In genomic region chr5:31571023-31571608, GRCm38 (mm10) we compare ENCODE assay signal across 8 mouse cellular contexts. TPM values are rescaled to one million over a fixed set of nuclear protein-coding genes. Genes with fewer than 3 reads are reported as not detected.
DNase-seq lines count a peak whose midpoint lies in the region; ATAC-seq and TF ChIP-seq lines count a peak whose summit lies in the region.

No protein-coding gene starts in this region.

- WGBS in intestine, postnatal 0 days = 24% methylated on average over 20 of the region's 20 CpGs
- WGBS in midbrain, embryonic 16.5 days = 7% methylated on average over 20 of the region's 20 CpGs

- ATAC-seq in cerebellum, adult (ENCODE audit: insufficient number of reproducible peaks, low FRiP score, low TSS enrichment) = peak; percentile 52; the same call in 1 of the 2 replicates
- no peak for ATAC-seq in intestine, postnatal 0 days
- ATAC-seq in midbrain, embryonic 16.5 days = no peak

- H3K4me1 ChIP-seq in intestine, postnatal 0 days (replicated peaks; ENCODE audit: control insufficient read depth, insufficient read depth, low read length) = 0 out of 2 replicates have a peak, but pooled peaks cover 3% of the 10 kb centered on the region
- H3K4me1 ChIP-seq in midbrain, embryonic 16.5 days (ENCODE audit: control insufficient read depth, insufficient read depth, low read length) = peaks cover 5% of the 10 kb centered on the region

- H3K9me3 ChIP-seq in intestine, postnatal 0 days (ENCODE audit: control insufficient read depth) = no peaks in the 10 kb centered on the region
- H3K9me3 ChIP-seq in midbrain, embryonic 16.5 days (replicated peaks; ENCODE audit: control insufficient read depth, low read length, poor library complexity, severe bottlenecking) = no peaks in the 10 kb centered on the region

- peak overlapping the region; percentile 44 for H3K4me2 ChIP-seq in intestine, postnatal 0 days (replicated peaks; ENCODE audit: low read depth)
- peak overlapping the region; percentile 48 for H3K4me2 ChIP-seq in midbrain, embryonic 16.5 days (ENCODE audit: low read length)

- H3K9ac ChIP-seq in intestine, postnatal 0 days (ENCODE audit: low read depth, low read length) = no peak overlapping the region
- H3K9ac ChIP-seq in midbrain, embryonic 16.5 days (ENCODE audit: low read depth, low read length) = peak overlapping the region; percentile 50

- H3K27ac ChIP-seq in intestine, postnatal 0 days (ENCODE audit: low read depth, low read length) = peak overlapping the region; percentile 21; the same call in 1 of the 2 replicates
- H3K27ac ChIP-seq in midbrain, embryonic 16.5 days (ENCODE audit: low read length) = 0 out of 2 replicates have a peak overlapping the region, but pooled peaks have one; percentile 50

- no peak overlapping the region for H3K4me3 ChIP-seq in intestine, postnatal 0 days (ENCODE audit: low read depth, low read length)
- peak overlapping the region; percentile 16 for H3K4me3 ChIP-seq in midbrain, embryonic 16.5 days (ENCODE audit: low read depth, low read length)

- H3K36me3 ChIP-seq in intestine, postnatal 0 days (ENCODE audit: control insufficient read depth, insufficient read depth) = no peaks in the 10 kb centered on the region; the same call in 1 of the 2 replicates
- no peaks in the 10 kb centered on the region for H3K36me3 ChIP-seq in midbrain, embryonic 16.5 days (ENCODE audit: control insufficient read depth, insufficient read depth, low read length)

- no peaks in the 10 kb centered on the region for H3K27me3 ChIP-seq in intestine, postnatal 0 days (replicated peaks; ENCODE audit: control insufficient read depth, insufficient read depth, low read length)
- H3K27me3 ChIP-seq in midbrain, embryonic 16.5 days (ENCODE audit: control insufficient read depth, insufficient read depth, low read depth, low read length) = no peaks in the 10 kb centered on the region

- no peak for DNase-seq in cerebellum, postnatal 4 days (ENCODE audit: low spot score in 2 of 2)
- DNase-seq in cerebellum, adult 18-20 months = peak; percentile 46 to 61
- peak; percentile 99 for DNase-seq in heart, adult 11 months
- peak; percentile 17 for DNase-seq in liver
- no peak for DNase-seq in thymus, adult 18-20 months

- TF ChIP-seq CTCF in intestine, postnatal 0 days (IDR thresholded peaks at IDR 0.05; ENCODE audit: low read depth) = no peak

RNA-seq across cellular contexts. Expression of gene Mrpl33, which starts 25.6 kb away (rescaled TPM):
- 337 and 357 TPM in 2 replicates for polyA plus RNA-seq in intestine, postnatal 0 days (2015; fragmentation: Nextera tagmentation; extraction: Ambion mirVana)
- polyA plus RNA-seq in midbrain, embryonic 16.5 days (2015; fragmentation: Nextera tagmentation; extraction: Ambion mirVana) = 184 and 211 TPM in 2 replicates

RNA-seq across cellular contexts. Expression of gene Supt7l, which starts 43.5 kb away (rescaled TPM):
- 7.3 and 8.1 TPM in 2 replicates for polyA plus RNA-seq in intestine, postnatal 0 days (2015; fragmentation: Nextera tagmentation; extraction: Ambion mirVana)
- polyA plus RNA-seq in midbrain, embryonic 16.5 days (2015; fragmentation: Nextera tagmentation; extraction: Ambion mirVana) = 25.1 and 27.8 TPM in 2 replicates

RNA-seq across cellular contexts. Expression of gene Slc4a1ap, which starts 44.3 kb away (rescaled TPM):
- polyA plus RNA-seq in intestine, postnatal 0 days (2015; fragmentation: Nextera tagmentation; extraction: Ambion mirVana) = 13.6 and 15.5 TPM in 2 replicates
- 32.5 and 34.4 TPM in 2 replicates for polyA plus RNA-seq in midbrain, embryonic 16.5 days (2015; fragmentation: Nextera tagmentation; extraction: Ambion mirVana)

Comparison
In these comparisons a context has a peak if more than half of its experiments do, and no peak if none do; other contexts are left out.
1. DNase-seq: peak in cerebellum, adult 18-20 months (2 of 2), heart, adult 11 months (single experiment) and liver (single experiment); none in cerebellum, postnatal 4 days (0 of 2) and thymus, adult 18-20 months (0 of 2).